Mouse (Mus musculus): ENCODE results near the gene Rmdn2. TPM values are rescaled to one million over a fixed set of nuclear protein-coding genes. Genes with fewer than 3 reads are reported as not detected.

The Rmdn2 gene
- total RNA-seq, 2 experiments from 2014 or later: 11.3 to 12.9 TPM

GRCm38 (mm10) chr17:79664106-79664417, 52.4 kb downstream of the Rmdn2 start:
- intact Hi-C loops (cut with DNase I): no loop called here
- DNase-seq (ENCODE audit: low spot score in 2 of 2): no peak

DNA sequence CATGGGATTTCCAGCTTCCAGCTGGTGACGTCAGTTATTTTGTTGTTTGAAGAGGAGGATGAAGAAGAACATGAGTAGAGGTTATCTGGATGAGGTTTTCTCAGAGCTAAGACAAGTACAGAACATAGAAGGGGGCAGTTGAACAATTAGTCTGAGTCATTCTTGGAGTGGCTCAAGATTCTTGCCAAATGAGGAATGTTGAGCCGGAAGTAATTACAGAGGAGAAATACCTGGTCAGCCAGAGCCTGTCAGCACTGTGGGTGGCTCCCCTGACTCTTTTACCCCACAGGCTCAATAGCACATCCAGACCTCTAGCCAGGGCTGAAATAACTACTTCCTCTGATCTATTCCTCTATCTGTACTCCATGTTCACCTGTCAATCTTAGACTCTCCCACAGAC, 59.2 kb downstream of the Rmdn2 start:
- DNase-seq (ENCODE audit: low spot score in 2 of 2): no peak
- intact Hi-C loops (cut with DNase I): no loop called here

GRCm38 (mm10) chr17:79695106-79695505, 83.4 kb downstream of the Rmdn2 start:
- intact Hi-C loops (cut with DNase I): no loop called here
- no peak for DNase-seq (ENCODE audit: low spot score in 2 of 2)

DNA sequence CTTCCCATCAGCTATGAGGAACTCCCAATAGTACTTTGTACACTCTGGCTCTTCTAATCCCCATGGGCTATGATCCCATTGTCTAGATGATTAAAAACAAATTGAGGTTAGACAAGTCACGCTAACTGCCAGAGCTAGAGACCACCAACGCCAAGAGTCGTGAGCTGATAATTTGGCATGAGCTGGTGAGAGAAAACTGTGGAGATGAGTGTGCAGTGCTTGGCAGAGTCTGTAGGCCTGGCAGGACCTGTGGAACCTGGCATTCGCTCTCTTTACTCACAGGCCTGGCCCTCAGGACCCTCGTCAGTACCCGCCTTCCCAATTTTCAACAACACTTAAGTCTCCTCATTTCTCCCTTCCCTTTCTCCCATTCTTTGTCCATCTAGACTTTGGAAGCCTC, 83.9 kb downstream of the Rmdn2 start:
- no peak for DNase-seq (ENCODE audit: low spot score in 2 of 2)
- intact Hi-C loops (cut with DNase I): no loop called here

- DNase-seq (ENCODE audit: low spot score in 2 of 2): peak in 1 of 2 experiments; percentile 34
- intact Hi-C loops (cut with DNase I): no loop called here
Measured at GRCm38 (mm10) chr17:79699197-79699596, 87.5 kb downstream of the Rmdn2 start.

- intact Hi-C loops (cut with DNase I): no loop called here
Measured at GRCm38 (mm10) chr17:79700871-79701270, 89.2 kb downstream of the Rmdn2 start.

GRCm38 (mm10) chr17:79705671-79706455, 94.2 kb downstream of the Rmdn2 start:
- no peak for DNase-seq (ENCODE audit: low spot score in 2 of 2)
- intact Hi-C loops (cut with DNase I): no loop called here

More at GRCm38 (mm10) chr17:79700871-79701270, 89.2 kb downstream of the Rmdn2 start:
- DNase-seq (ENCODE audit: low spot score in 2 of 2): no peak

- intact Hi-C loops (cut with DNase I): no loop called here
- no peak for DNase-seq (ENCODE audit: low spot score in 2 of 2)
Measured at GRCm38 (mm10) chr17:79708168-79708567, 96.5 kb downstream of the Rmdn2 start.

DNA sequence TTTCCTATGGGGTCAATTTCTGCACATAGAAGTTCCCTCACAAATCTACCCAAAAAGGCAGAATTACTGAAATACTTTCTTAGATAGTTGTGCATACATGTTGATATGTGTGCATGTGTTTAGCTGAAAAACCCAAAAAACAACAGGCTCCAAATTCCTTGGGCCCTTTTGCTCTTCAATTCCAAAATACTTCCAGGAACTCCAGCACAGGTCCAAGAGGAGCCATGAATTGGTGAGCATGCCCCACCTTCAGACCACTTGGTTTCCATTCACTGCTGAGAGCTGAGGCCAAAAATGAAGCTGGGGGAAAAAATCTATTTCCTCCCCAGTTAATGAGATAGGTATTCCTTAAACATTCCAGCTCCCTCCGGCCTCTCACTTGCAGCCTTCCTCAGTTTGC, 98.1 kb downstream of the Rmdn2 start:
- intact Hi-C loops (cut with DNase I): no loop called here
- DNase-seq (ENCODE audit: low spot score in 2 of 2): no peak

DNA sequence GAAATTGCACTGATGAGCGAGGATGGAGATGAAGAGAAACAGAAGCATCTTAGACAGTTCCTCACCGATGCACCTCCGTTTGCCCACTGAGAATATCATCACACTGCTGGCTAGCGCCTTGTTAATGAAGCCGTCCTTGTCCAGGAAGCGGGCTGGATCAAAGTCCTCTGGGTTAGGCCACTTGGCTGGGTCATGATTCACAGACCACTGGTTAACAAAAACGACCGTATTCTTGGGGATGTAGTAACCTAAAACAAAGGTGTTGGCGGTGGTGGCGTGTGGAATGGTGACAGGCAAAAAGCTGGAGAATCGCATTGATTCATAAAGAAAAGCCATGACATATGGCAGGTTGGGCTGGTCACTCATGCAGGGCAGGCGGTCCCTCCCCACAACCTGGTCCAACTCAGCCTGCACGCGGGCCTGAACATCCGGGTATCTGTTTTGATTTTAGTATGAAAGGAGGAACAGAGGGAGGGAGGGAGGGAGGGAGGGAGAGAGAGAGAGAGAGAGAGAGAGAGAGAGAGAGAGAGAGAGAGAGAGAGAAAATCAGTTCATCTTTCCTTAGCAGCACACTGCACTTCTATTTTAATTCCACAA, 98.7 kb downstream of the Rmdn2 start:
- intact Hi-C loops (cut with DNase I): no loop called here
- DNase-seq (ENCODE audit: low spot score in 2 of 2): no peak

- intact Hi-C loops (cut with DNase I): no loop called here
- DNase-seq (ENCODE audit: low spot score in 2 of 2): no peak
Measured at GRCm38 (mm10) chr17:79711944-79712343, 100.3 kb downstream of the Rmdn2 start.

- intact Hi-C loops (cut with DNase I): no loop called here
- DNase-seq (ENCODE audit: low spot score in 2 of 2): no peak
Measured at GRCm38 (mm10) chr17:79712536-79712935, 100.9 kb downstream of the Rmdn2 start.

- intact Hi-C loops (cut with DNase I): no loop called here
- no peak for DNase-seq (ENCODE audit: low spot score in 2 of 2)
Measured at GRCm38 (mm10) chr17:79713276-79713642, 101.6 kb downstream of the Rmdn2 start.

- no peak for DNase-seq (ENCODE audit: low spot score in 2 of 2)
- intact Hi-C loops (cut with DNase I): no loop called here
Measured at GRCm38 (mm10) chr17:79713643-79714367, 102.1 kb downstream of the Rmdn2 start.

DNA sequence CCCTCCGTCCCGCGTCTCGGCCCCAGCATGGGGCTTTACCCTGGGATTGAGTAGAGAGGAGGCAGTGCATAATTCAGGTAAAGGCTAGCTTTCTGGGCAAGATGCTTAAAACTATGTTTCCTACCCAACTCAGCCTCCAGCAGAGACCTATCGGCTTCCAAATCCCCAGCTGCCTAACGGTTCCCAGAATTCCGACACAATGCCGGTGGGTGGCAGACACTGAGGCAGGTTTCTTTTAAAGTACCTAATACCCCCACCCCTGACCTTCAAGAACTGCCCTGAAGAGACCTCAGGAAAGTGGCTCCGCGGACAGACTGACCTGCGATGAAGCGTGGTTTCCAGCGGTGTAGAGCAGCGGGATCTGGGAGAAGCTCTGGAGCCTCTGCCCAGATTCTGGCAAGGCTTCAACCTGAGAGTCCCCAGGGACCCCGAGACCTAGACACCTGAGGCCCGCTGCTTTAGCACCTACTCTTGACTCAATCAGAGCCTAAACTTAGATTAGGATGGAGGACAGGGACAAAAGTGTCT, 102.8 kb downstream of the Rmdn2 start:
- intact Hi-C loops (cut with DNase I): no loop called here

DNA sequence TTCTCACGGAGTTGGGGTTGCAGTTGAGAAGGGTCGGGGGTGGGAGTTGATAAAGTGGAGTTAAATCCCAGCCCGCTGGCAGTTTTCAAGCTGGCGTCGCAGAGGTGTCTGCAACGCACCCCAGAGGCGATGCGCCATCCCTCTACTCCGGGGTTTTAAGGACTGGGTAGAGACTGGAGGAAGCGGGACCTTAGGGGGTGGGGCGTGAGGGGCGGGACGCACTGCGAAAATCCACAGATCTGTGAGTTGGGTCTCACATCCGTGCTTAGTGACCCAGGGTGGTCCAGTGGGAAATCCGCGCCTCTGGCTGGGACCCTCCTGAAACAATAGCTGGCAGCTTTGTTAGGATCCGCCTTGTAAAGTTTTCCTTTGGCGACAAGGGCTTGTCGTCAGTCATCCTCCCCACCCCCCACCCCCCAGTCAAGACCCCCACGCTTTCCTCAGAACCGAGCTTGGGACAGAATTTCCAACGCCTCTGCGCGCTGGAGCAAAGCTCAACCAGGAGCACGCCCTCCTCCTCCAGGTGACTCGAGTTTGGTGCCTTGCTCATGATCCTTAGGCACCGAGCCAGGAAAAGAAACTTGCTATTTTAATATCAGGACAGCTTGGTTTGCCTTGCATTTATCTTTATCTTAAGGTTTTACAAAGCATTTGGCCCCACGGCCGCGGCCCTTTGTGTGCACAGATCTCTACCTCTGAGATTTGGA, 103.4 kb downstream of the Rmdn2 start, which contains the start of gene Cyp1b1:
Gene Cyp1b1, minus strand, starts transcription at position 131 of the 707 bp plus-strand sequence.
- intact Hi-C loops (cut with DNase I): no loop called here

More for the DNA sequence above, 102.8 kb downstream of the Rmdn2 start:
- DNase-seq (ENCODE audit: low spot score in 2 of 2): no peak

DNA sequence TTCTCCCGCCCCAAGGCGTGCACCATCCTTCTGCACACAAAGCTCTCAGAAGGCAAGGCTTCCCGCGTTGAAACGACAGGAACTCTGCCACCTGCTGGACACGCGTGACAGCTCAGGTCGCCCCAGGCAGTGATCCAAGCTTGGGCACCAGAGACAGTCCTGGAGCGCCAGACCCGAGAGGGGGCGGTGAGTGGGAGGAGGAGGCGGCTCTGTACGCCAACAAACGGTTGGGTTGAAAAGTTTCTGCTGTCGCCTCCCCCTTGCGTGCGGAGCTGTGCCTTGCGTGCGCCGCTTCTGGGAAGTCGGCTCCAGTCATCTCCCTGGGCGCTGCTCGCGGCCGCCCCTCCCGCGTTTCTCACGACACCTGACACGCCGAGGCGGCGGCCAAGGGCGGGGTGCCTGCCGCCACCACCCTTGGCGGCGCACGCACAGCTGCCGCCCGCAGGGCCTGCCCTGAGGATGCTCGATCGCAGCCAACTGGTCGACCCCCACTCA, 104.0 kb downstream of the Rmdn2 start:
- intact Hi-C loops (cut with DNase I): no loop called here

More for the DNA sequence above, 103.4 kb downstream of the Rmdn2 start, which contains the start of gene Cyp1b1:
- no peak for DNase-seq (ENCODE audit: low spot score in 2 of 2)

DNA sequence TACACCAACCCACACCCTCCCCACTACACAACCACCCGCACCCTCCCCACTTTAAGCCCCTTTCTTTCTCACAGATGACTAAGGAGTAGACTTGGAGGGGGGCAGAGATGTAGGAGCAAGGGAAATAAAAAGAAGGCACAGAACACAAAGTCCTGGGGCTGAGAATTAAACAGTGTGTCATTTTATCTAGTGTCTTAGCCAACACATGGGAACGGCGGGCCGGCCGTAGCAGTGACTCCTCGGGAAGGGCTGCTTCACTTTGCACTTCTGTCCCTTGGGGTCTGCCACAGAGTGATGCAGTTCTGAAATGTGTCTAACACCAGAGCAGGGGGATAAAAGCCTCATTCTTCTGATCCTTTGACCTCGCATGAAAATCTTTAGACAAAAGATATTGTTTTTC, 109.0 kb downstream of the Rmdn2 start:
- intact Hi-C loops (cut with DNase I): no loop called here
- DNase-seq (ENCODE audit: low spot score in 2 of 2): no peak

More for the DNA sequence above, 104.0 kb downstream of the Rmdn2 start:
- peak; percentile 83 to 87 for DNase-seq (ENCODE audit: low spot score in 2 of 2)

- intact Hi-C loops (cut with DNase I): no loop called here
- DNase-seq (ENCODE audit: low spot score in 2 of 2): no peak
Measured at GRCm38 (mm10) chr17:79726613-79727012, 115.0 kb downstream of the Rmdn2 start.
